Mouse (Mus musculus) liver, embryonic 14.5 days (tissue): ENCODE data around the gene Fgf8. TPM values are rescaled to one million over a fixed set of nuclear protein-coding genes. Genes with fewer than 3 reads are reported as not detected.
A peak's percentile ranks its signal among the peaks of the same experiment; 100 is the strongest.

Experiments used
- ATAC-seq: fragments of 200-750 bp; cut with Nextera tagmentation; 2 replicates; pipeline ENCODE4 v1.8.0; 2017; ENCODE audit warnings: moderate number of reproducible peaks, mild to moderate bottlenecking, moderate library complexity; ENCODE audit not compliant: insufficient read depth
- DNase-seq, 3 experiments: peaks; one replicate each; pipeline ENCODE4 v3.0.0-alpha.2; 2012 to 2013; ENCODE audit warnings: low read depth in 3 of 3, low spot score in 3 of 3
- H3K27ac ChIP-seq: fragments of 300-500 bp; sonication (generic); 2 replicates; pipeline ENCODE4 v1.5.1; 2014; ENCODE audit warnings: moderate library complexity, mild to moderate bottlenecking, control low read depth, inconsistent platforms
- H3K27me3 ChIP-seq: fragments of 300-500 bp; sonication (generic); 2 replicates; pipeline ENCODE4 v1.6.1; 2014; ENCODE audit warnings: mild to moderate bottlenecking, low read length, moderate library complexity; ENCODE audit not compliant: control insufficient read depth, insufficient read depth
- H3K36me3 ChIP-seq: fragments of 300-500 bp; sonication (generic); replicated peaks from 2 replicates; pipeline ENCODE4 v1.6.1; 2014; ENCODE audit warnings: low read depth; ENCODE audit not compliant: control insufficient read depth, insufficient read depth
- H3K4me1 ChIP-seq, 2 experiments: fragments of 200-500 bp in 1 of 2; fragments of 300-500 bp in 1 of 2; sonication (generic) in 1 of 2; replicated peaks; 2 replicates each; pipeline ENCODE4 v1.6.1; 2012 to 2014; ENCODE audit warnings: antibody characterized with exemption in 1 of 2, inconsistent platforms in 1 of 2, low read length in 1 of 2; ENCODE audit not compliant: control insufficient read depth in 2 of 2, insufficient read depth in 2 of 2
- H3K4me2 ChIP-seq: fragments of 300-500 bp; sonication (generic); 2 replicates; pipeline ENCODE4 v1.6.1; 2014; ENCODE audit warnings: low read depth, mild to moderate bottlenecking, control low read depth, moderate library complexity
- H3K4me3 ChIP-seq, 2 experiments: fragments of 200-500 bp in 1 of 2; fragments of 300-500 bp in 1 of 2; sonication (generic) in 1 of 2; 2 replicates each; pipeline ENCODE4 v1.5.1; 2012 to 2014; ENCODE audit warnings: low read depth in 2 of 2, low read length in 2 of 2, mild to moderate bottlenecking in 2 of 2, control low read depth in 1 of 2, inconsistent platforms in 1 of 2, moderate library complexity in 1 of 2; ENCODE audit not compliant: insufficient read depth in 1 of 2
- H3K9ac ChIP-seq: fragments of 300-500 bp; sonication (generic); replicated peaks from 2 replicates; pipeline ENCODE4 v1.6.1; 2014; ENCODE audit warnings: mild to moderate bottlenecking, control low read depth, moderate library complexity
- H3K9me3 ChIP-seq: fragments of 300-500 bp; sonication (generic); 2 replicates; pipeline ENCODE4 v1.6.1; 2016; ENCODE audit warnings: low read length, mixed read lengths; ENCODE audit not compliant: control insufficient read depth
- CTCF ChIP-seq: IDR thresholded peaks from 2 replicates; pipeline ENCODE4 v1.5.1; 2016; ENCODE audit warnings: antibody characterized with exemption, low read depth, control low read depth
- EP300 ChIP-seq: IDR thresholded peaks from 2 replicates; pipeline ENCODE4 v1.6.1; 2016; ENCODE audit warnings: antibody characterized with exemption, low read depth
- WGBS: fragments of 180-500 bp; shearing (Covaris S2); extraction: QIAGEN DNeasy Blood & Tissue Kit; methylation state at CpG from one replicate; pipeline ENCODE4 v1.1.7; 2014; ENCODE audit not compliant: insufficient replicate concordance; 5-methylcytosine and 5-hydroxymethylcytosine counted together
- polyA plus RNA-seq, 2 experiments: library from polyadenylated mRNA; depleted of rRNA in 1 of 2; stranded (reverse) in 1 of 2; unstranded in 1 of 2; fragments of >200 nt; fragmentation: Nextera tagmentation in 1 of 2; extraction: Ambion mirVana in 1 of 2; gene quantifications; 2 replicates each; pipeline versions ENCODE4 v1.2.1 to v1.2.3; 2012 to 2014

Gene Fgf8
- polyA plus RNA-seq, 2 experiments, result 0.08 TPM; not detected in 1

GRCm38 (mm10) chr19:45760810-45761209 is 18.1 kb upstream of the Fgf8 start:
- no peak for ATAC-seq
- 88% methylated on average over 3 of the region's 3 CpGs for WGBS
- peaks cover 91% of the 10 kb centered on the region for H3K36me3 ChIP-seq

DNA sequence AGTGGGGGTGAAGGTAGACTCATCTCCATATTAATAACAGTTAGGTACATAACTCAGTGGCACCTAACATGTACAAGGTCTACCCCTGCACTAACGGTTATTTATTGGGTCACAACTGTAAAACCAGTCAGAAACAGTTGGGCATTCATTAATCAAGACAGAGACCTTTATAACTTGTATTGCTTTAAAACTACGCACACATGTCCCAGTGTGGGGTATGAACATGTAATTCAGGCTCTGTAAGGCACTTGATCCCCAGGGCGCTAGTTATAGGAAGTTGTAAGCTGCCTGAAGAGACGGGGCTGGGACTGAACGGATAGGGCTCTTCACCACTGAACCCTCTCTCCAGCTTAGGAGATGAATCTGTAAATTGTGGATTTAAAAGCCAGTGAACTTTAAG is 16.0 kb upstream of the Fgf8 start:
- TF ChIP-seq CTCF (no peak), EP300 (no peak)
- WGBS, result 94% methylated on average over 5 of the region's 5 CpGs
- Histone ChIP-seq H3K27ac (no peak overlapping the region), H3K4me1 (no peaks in the 10 kb centered on the region), H3K27me3 (no peaks in the 10 kb centered on the region), H3K4me3 (no peak overlapping the region), H3K9me3 (no peaks in the 10 kb centered on the region), H3K4me2 (no peak overlapping the region), H3K36me3 (peaks cover 88% of the 10 kb centered on the region), H3K9ac (no peak overlapping the region)
- DNase-seq (no peak), ATAC-seq (no peak)

More at GRCm38 (mm10) chr19:45760810-45761209, 18.1 kb upstream of the Fgf8 start:
- no peaks in the 10 kb centered on the region for H3K4me1 ChIP-seq
- DNase-seq, result no peak
- H3K4me2 ChIP-seq, result no peak overlapping the region
- TF ChIP-seq CTCF (no peak), EP300 (no peak)
- H3K9ac ChIP-seq, result no peak overlapping the region
- H3K9me3 ChIP-seq, result no peaks in the 10 kb centered on the region
- H3K27me3 ChIP-seq, result no peaks in the 10 kb centered on the region
- no peak overlapping the region for H3K4me3 ChIP-seq
- no peak overlapping the region for H3K27ac ChIP-seq

DNA sequence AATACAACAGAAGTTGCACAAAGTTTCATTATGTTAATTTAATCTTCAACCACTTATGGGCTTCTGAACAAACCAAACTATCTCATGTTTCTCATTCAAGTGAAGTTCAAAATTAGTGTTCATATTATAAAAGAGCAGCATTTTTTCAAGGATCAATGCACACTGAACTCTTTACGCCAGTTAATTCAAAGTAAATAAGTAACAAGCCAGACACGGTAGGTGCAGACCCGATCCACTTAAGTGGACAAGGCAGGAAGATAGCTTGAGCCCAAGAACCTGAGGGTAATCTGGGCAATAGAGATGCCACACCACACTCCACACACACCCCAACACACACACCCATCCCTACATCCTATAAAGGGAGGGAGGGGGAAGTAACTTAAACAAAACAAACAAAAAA is 10.8 kb upstream of the Fgf8 start:
- H3K27me3 ChIP-seq, result no peaks in the 10 kb centered on the region
- DNase-seq (no peak), ATAC-seq (no peak)
- H3K4me2 ChIP-seq, result no peak overlapping the region
- 85% methylated on average over 3 of the region's 3 CpGs for WGBS
- TF ChIP-seq EP300 (no peak), CTCF (no peak)
- no peaks in the 10 kb centered on the region for H3K9me3 ChIP-seq
- peaks cover 61% of the 10 kb centered on the region for H3K36me3 ChIP-seq
- peaks cover 0 to 4% of the 10 kb centered on the region in 2 experiments; a peak in 1 of 4 replicates for H3K4me1 ChIP-seq
- no peak overlapping the region for H3K27ac ChIP-seq
- H3K4me3 ChIP-seq, result no peak overlapping the region
- no peak overlapping the region for H3K9ac ChIP-seq

DNA sequence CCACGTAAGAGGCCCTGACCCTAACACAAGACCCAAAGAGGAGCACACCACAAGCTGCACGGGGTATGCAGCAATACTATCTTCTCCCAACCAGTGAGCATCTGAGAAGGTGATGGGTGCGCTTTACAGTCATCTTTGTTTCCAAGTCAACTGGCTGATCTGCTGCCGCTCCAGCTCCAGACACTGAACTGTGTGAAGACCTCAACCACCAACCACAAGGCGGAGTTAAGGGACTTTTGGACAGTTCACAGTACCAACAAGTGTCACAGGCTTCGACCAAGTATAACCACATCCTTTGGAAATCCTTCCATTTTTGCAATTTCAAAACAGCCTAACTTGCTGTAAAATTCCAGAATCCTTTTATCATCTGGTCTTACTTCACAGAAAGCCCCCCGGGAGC is 9.2 kb upstream of the Fgf8 start:
- Histone ChIP-seq H3K36me3 (peaks cover 44% of the 10 kb centered on the region), H3K9ac (no peak overlapping the region), H3K9me3 (no peaks in the 10 kb centered on the region), H3K4me1 (peaks cover 0 to 8% of the 10 kb centered on the region in 2 experiments; a peak in 1 of 4 replicates), H3K4me3 (no peak overlapping the region), H3K4me2 (no peak overlapping the region), H3K27me3 (no peaks in the 10 kb centered on the region), H3K27ac (no peak overlapping the region)
- DNase-seq (no peak), ATAC-seq (no peak)
- TF ChIP-seq CTCF (no peak), EP300 (no peak)
- WGBS, result 74% methylated on average over 7 of the region's 7 CpGs

DNA sequence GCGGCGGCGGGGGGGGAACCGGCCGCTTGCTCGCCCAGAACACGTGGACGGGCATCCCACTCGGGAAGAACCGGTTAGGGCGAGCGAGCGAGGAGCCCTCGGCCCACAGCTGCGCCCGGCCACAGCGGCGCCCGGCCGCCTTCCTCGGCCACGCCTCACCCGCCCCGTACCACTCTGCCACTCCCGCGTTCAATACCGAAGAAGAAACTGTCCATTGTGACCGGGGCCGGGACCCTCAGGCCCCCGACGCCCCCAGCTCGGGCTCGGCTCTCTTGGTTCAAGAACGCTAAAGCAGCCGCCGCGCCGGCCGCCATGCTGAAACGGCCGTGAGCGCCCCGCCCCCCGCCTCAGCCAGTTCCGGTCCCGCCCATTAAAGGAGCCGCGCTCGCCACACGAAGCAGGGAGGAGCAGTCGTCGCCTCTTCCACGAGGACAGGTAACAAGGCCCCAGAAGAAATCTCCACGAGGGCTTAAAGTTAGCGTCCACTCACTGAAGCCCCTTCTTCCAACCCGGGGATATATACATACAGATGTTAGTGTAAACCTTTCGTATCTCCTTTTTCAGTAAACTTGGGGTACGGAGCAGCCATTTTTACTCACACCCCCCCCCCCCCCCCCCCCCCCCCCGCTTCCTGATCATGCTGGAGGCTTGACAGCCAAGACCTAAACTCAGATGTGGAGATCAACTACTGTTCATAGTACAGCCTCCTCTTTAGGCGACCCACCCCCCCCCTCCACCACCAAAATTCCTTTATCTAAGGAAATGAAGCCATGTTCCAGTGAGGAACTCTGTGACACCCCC is 6.7 kb upstream of the Fgf8 start, which contains the start of gene Npm3:
Gene Npm3 (minus strand): TSS at position 349 of the 801 bp plus-strand sequence.
- Histone ChIP-seq H3K27ac (no peak within 1 kb of the TSS; the same call in 1 of the 2 replicates), H3K9me3 (no peaks in the 10 kb centered on the region), H3K36me3 (peaks cover 24% of the 10 kb centered on the region), H3K27me3 (peaks cover 19% of the 10 kb centered on the region), H3K4me1 (peaks cover 0 to 8% of the 10 kb centered on the region in 2 experiments; a peak in 1 of 4 replicates), H3K9ac (peak within 1 kb of the TSS; percentile 82), H3K4me2 (peak within 1 kb of the TSS; percentile 95), H3K4me3 (peak within 1 kb of the TSS; percentile 73 to 95)
- TF ChIP-seq EP300, result no peak
- no peak for TF ChIP-seq CTCF
- under 1% methylated on average over 60 of the region's 60 CpGs for WGBS
- peak; percentile 79 for ATAC-seq
- DNase-seq, result peak; percentile 70 to 72 (median 71)
